Mouse (Mus musculus) granulocyte monocyte progenitor cell, adult 5-6 weeks (primary cell): ENCODE results near the gene Tlr2. TPM values are rescaled to one million over a fixed set of nuclear protein-coding genes. Genes with fewer than 3 reads are reported as not detected.
A peak's percentile ranks its signal among the peaks of the same experiment; 100 is the strongest.

Experiments
- ATAC-seq: replicated peaks from 2 replicates; pipeline ENCODE4 v1.8.0; 2016; ENCODE audit warnings: mild to moderate bottlenecking, moderate TSS enrichment, inconsistent platforms; ENCODE audit not compliant: poor library complexity, severe bottlenecking
- total RNA-seq, 2 experiments: library from RNA; stranded (forward) in 1 of 2; stranded (reverse) in 1 of 2; fragments of 200-712, 200-1000 nt in 1 of 2; fragments of >200 nt in 1 of 2; fragmentation: Nextera tagmentation in 1 of 2; gene quantifications; 2 replicates each; pipeline ENCODE4 v1.2.3; 2014 to 2017

Gene Tlr2
- total RNA-seq, 2 experiments from 2014 or later: 7.8 to 13.4 TPM

DNA sequence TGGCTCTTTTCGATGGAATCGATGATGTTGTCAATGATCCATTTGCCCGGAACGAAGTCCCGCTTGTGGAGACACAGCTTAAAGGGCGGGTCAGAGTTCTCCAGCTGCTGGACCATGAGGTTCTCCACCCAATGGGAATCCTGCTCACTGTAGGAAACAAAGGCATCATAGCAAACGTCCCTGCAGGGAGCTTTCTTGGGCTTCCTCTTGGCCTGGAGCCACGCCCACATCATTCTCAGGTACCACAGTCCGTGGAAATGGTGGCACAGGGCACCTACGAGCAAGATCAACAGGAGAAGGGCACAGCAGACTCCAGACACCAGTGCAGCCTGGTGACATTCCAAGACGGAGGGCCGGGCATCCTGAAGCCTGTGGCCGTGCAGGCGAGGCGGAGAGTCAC, 4.9 kb downstream of the Tlr2 start:
- no peak for ATAC-seq

GRCm38 (mm10) chr3:83828145-83828611, 13.4 kb downstream of the Tlr2 start:
- no peak for ATAC-seq

GRCm38 (mm10) chr3:83827684-83828083, 13.9 kb downstream of the Tlr2 start:
- no peak for ATAC-seq

DNA sequence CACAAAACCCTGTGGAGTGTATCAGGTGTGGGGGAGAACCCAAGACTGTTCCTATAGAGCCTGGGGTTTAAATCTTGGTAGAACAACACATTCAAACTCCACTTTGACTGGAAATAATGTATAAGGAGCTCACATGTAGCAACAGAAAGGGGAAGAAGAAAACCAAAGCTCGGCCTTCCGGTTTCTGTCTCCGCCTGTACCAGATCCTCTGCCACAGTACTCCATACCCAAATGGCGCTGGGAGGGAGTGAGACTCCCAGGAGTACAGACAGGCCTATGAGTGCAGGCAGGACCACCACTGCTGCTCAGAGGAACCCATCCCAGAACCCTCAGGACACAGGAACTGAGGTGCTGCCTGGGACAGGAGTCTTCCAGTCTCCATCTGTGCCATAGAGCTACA, 17.8 kb downstream of the Tlr2 start:
- peak; percentile 69 for ATAC-seq

- no peak for ATAC-seq
Measured at GRCm38 (mm10) chr3:83816372-83816925, 25.1 kb downstream of the Tlr2 start.

DNA sequence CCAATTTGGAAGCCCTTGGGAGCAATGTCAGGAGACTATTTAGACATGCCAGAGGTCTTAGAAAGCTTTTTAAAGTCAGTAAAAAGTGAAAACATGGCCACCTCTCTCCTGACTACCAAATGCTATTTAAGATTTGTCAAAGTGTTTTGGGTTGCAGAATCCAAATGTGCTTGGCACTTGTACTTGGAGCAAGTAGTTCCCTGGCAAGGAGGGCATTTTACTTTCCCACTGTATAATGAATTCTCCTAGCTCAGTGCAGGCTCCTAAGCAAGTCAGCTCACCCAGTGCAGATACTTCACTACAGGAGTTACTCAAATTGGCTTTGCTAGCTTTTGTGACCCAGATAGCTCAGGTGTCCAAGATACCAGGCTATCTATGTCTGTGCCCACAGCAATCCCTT, 28.7 kb downstream of the Tlr2 start:
- no peak for ATAC-seq

GRCm38 (mm10) chr3:83811987-83812386, 29.6 kb downstream of the Tlr2 start:
- ATAC-seq: peak; percentile 92

DNA sequence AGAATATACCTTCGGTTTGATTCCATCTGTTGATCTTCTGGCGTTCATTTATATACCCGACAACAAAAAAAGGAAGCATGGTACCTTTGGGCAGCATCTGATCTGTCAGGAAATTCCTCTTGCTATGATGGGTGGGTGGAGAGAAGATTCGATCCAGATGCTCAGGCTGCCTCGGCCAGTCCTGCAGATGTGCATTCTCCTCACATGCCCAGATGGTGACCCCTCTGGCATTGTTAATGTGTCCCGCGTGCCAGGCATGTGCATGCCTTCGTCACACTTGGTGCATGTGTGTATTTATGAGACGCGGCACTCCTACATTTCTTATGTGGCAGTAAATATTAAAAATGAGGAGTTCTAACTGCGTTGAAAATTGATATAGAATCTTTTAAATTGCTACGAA, 33.1 kb downstream of the Tlr2 start:
- no peak for ATAC-seq

DNA sequence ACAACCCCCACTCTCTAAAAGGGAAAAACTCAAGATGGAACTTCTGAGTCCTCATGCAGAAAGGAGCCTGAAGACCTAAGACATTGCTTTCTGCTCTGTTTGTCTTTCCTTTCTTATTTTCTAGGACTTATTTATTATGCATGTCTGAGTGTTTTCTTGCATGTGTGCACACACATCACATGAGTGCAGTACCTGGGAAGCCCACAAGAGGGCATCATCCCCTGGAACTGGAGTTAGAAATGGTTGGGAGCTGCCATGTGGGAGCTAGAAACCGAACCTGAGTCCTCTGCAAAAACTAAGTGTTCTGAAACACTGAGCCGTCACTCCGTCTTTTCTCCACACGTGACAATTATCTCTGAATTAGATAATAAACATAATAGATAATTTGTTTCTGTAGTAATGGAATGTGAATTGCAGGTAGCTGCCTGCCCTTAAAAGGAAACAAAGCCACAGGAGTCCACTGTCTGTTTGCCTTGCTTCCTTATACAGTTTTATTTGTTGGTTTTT, 39.9 kb downstream of the Tlr2 start:
- ATAC-seq: no peak

DNA sequence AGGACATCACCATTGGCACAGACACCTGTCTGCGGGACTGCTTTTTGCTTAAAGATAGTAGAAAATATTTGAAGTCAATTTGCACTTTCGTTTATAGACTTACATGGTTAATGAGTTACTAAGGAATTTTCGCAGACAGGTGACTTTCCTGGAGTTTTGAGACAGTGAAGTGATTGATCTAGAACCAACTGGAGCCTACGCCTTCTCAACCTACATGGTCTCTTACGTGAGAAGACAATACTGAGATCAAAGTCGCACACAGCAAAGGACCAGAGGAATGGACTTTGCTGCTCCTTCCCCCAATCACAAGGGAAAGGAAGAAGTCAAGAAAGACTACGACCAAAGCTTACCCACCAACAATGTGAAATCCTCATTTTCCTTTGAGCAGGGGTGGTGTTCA, 42.1 kb downstream of the Tlr2 start:
- ATAC-seq: no peak

DNA sequence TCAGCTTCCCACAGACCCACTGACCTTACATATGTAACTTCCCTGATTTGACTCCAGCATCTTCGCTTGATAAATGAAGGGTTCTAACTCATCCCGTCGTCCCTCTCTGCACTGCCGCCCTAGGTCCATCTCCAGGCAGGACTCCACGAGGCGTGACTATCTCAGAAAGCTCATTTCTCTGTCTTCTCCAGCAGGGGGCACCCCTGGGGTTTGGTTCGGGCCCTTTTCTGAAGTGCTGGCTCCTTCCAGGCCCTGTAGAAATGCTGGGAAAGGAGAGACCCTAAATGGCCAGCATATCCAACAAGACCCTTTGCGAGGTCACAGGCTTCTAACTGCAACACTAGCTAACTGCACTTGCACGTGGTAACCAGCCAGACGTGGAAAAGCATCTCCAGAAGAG, 43.7 kb downstream of the Tlr2 start:
- ATAC-seq: peak; percentile 91

- peak; percentile 39; the same call in 1 of the 2 replicates for ATAC-seq
Measured at GRCm38 (mm10) chr3:83797098-83797497, 44.5 kb downstream of the Tlr2 start.

- no peak for ATAC-seq
Measured at GRCm38 (mm10) chr3:83791444-83791843, 50.1 kb downstream of the Tlr2 start.

DNA sequence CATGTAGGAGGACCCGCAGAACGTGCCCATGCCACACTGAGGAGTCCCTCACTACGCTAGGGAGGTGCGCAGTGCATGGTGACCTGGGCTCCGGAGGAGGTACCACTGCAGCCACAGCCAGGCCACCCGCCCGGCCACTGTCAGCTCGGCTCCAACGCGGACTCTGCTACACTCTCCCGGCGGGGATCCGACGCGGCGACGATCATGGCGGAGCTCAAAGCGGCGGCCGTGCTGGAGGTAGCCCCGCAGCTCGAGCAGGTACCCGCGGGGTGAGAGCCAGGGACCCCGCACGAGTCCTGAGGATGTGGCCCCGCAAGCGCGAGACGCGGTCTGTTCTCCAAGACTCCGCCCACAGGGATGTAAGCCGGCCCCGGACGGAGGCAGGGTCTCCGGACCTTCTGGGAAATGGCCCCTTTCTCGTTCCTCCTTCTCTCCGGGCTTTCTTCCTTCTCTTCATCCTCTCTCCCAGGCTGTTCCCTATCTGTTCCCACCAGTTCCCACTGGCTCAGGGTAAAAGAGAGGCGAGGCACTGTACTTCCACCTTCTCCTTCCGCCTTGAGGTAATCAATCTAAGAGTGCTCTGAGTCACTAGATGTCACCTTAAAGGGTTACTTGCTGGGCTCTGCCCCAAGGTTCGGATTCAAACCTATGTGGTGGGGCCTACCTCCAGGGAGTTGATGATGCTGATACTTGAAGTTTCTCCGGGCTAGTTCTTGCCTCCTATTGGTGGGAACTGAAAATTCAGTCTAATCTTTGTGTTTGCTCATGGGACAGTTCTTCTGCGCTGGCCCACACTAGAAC, 51.7 kb downstream of the Tlr2 start:
- ATAC-seq: peak; percentile 74

DNA sequence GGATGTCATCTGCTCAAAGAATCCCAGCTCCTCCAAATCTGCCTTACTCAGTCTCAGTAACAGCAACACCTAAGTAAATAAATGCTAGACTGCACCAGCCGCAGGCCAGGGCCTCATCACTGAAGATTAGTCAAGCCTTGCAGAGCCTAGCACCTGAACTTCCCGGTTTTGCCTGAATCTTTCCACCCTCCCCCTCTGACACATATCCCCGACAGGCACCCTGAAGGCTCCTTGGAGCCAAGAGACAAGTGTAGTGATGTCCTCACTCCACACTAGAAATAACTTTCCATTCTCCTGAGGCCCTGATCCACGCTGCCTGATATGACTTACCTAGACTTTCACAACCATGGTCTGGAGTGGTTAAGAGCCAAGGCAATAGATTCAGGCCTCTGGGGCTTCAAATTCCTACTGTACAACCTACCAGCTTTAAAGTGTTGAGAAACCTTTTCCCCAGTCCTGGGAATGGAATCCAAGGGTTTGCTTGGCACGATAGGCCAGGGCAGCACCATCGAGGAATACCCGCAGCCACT, 53.7 kb downstream of the Tlr2 start:
- ATAC-seq: no peak

- no peak for ATAC-seq
Measured at GRCm38 (mm10) chr3:83787086-83787485, 54.5 kb downstream of the Tlr2 start.

Other genes starting within 250 kb of the Tlr2 start
- gene Sfrp2, start 75.4 kb downstream of the Tlr2 start, total RNA-seq (2014; fragmentation: Nextera tagmentation): not detected in 2 replicates
- gene Sfrp2, start 75.4 kb downstream of the Tlr2 start, total RNA-seq (2017): not detected in 2 replicates
- 80.9 and 108 TPM in 2 replicates for gene Tmem131l, start 198.4 kb upstream of the Tlr2 start, total RNA-seq (2014; fragmentation: Nextera tagmentation)
- gene Tmem131l, start 198.4 kb upstream of the Tlr2 start, total RNA-seq (2017): 25.6 and 31.9 TPM in 2 replicates